Mouse (Mus musculus): ENCODE measurements around the gene Grik5. TPM values are rescaled to one million over a fixed set of nuclear protein-coding genes. Genes with fewer than 3 reads are reported as not detected.

The Grik5 gene
- polyA plus RNA-seq, 1 experiment from 2014 or later, result 1.5 TPM

GRCm38 (mm10) chr7:25084621-25085020, 12.5 kb upstream of the Grik5 start:
- Histone ChIP-seq H3K9me3 (ENCODE audit: control insufficient read depth, low read length) (no peaks in the 10 kb centered on the region), H3K36me3 (ENCODE audit: control insufficient read depth, insufficient read depth, low read length) (peaks cover 36% of the 10 kb centered on the region), H3K4me3 (ENCODE audit: low read length) (no peak overlapping the region), H3K27ac (ENCODE audit: low read length) (0 out of 2 replicates have a peak overlapping the region, but pooled peaks have one; percentile 19), H3K27me3 (replicated peaks; ENCODE audit: control insufficient read depth, insufficient read depth, low read length) (no peaks in the 10 kb centered on the region), H3K4me2 (ENCODE audit: low read depth, low read length) (no peak overlapping the region), H3K9ac (ENCODE audit: low read depth, low read length) (no peak overlapping the region), H3K4me1 (ENCODE audit: control insufficient read depth, insufficient read depth, low read length) (peaks cover 8% of the 10 kb centered on the region; the same call in 1 of the 2 replicates)
- ATAC-seq, result peak; percentile 68
- 43% methylated on average over 5 of the region's 5 CpGs for WGBS

- ATAC-seq, result no peak
- Histone ChIP-seq H3K4me2 (ENCODE audit: low read depth, low read length) (no peak overlapping the region), H3K27me3 (replicated peaks; ENCODE audit: control insufficient read depth, insufficient read depth, low read length) (no peaks in the 10 kb centered on the region), H3K36me3 (ENCODE audit: control insufficient read depth, insufficient read depth, low read length) (peaks cover 37% of the 10 kb centered on the region), H3K27ac (ENCODE audit: low read length) (no peak overlapping the region), H3K9ac (ENCODE audit: low read depth, low read length) (no peak overlapping the region), H3K4me3 (ENCODE audit: low read length) (no peak overlapping the region), H3K9me3 (ENCODE audit: control insufficient read depth, low read length) (no peaks in the 10 kb centered on the region), H3K4me1 (ENCODE audit: control insufficient read depth, insufficient read depth, low read length) (peaks cover 23% of the 10 kb centered on the region)
- 79% methylated on average over 4 of the region's 4 CpGs for WGBS
Observed at GRCm38 (mm10) chr7:25082510-25082909, 10.4 kb upstream of the Grik5 start.

- 95% methylated on average over 13 of the region's 13 CpGs for WGBS
- Histone ChIP-seq H3K27me3 (replicated peaks; ENCODE audit: control insufficient read depth, insufficient read depth, low read length) (no peaks in the 10 kb centered on the region), H3K27ac (ENCODE audit: low read length) (no peak overlapping the region), H3K9ac (ENCODE audit: low read depth, low read length) (no peak overlapping the region), H3K4me3 (ENCODE audit: low read length) (no peak overlapping the region), H3K4me1 (ENCODE audit: control insufficient read depth, insufficient read depth, low read length) (peaks cover 27% of the 10 kb centered on the region), H3K9me3 (ENCODE audit: control insufficient read depth, low read length) (no peaks in the 10 kb centered on the region), H3K4me2 (ENCODE audit: low read depth, low read length) (no peak overlapping the region), H3K36me3 (ENCODE audit: control insufficient read depth, insufficient read depth, low read length) (peaks cover 37% of the 10 kb centered on the region)
- ATAC-seq, result no peak
Observed at GRCm38 (mm10) chr7:25080431-25080830, 8.3 kb upstream of the Grik5 start.

GRCm38 (mm10) chr7:25079496-25080026, 7.4 kb upstream of the Grik5 start:
- no peak for ATAC-seq
- H3K4me2 ChIP-seq (ENCODE audit: low read depth, low read length), result no peak overlapping the region
- H3K9me3 ChIP-seq (ENCODE audit: control insufficient read depth, low read length), result no peaks in the 10 kb centered on the region
- H3K36me3 ChIP-seq (ENCODE audit: control insufficient read depth, insufficient read depth, low read length), result peaks cover 37% of the 10 kb centered on the region
- no peaks in the 10 kb centered on the region for H3K27me3 ChIP-seq (replicated peaks; ENCODE audit: control insufficient read depth, insufficient read depth, low read length)
- no peak overlapping the region for H3K4me3 ChIP-seq (ENCODE audit: low read length)
- WGBS, result 77% methylated on average over 12 of the region's 12 CpGs
- no peak overlapping the region for H3K27ac ChIP-seq (ENCODE audit: low read length)
- no peak overlapping the region for H3K9ac ChIP-seq (ENCODE audit: low read depth, low read length)
- H3K4me1 ChIP-seq (ENCODE audit: control insufficient read depth, insufficient read depth, low read length), result peaks cover 19% of the 10 kb centered on the region

GRCm38 (mm10) chr7:25077414-25077755, 5.2 kb upstream of the Grik5 start:
- H3K36me3 ChIP-seq (ENCODE audit: control insufficient read depth, insufficient read depth, low read length), result peaks cover 26% of the 10 kb centered on the region
- no peak for ATAC-seq
- H3K4me2 ChIP-seq (ENCODE audit: low read depth, low read length), result peak overlapping the region; percentile 69
- H3K9me3 ChIP-seq (ENCODE audit: control insufficient read depth, low read length), result no peaks in the 10 kb centered on the region
- peak overlapping the region; percentile 90 for H3K4me3 ChIP-seq (ENCODE audit: low read length)
- no peaks in the 10 kb centered on the region for H3K27me3 ChIP-seq (replicated peaks; ENCODE audit: control insufficient read depth, insufficient read depth, low read length)
- H3K9ac ChIP-seq (ENCODE audit: low read depth, low read length), result peak overlapping the region; percentile 96
- under 1% methylated on average over 33 of the region's 33 CpGs for WGBS
- peak overlapping the region; percentile 97 for H3K27ac ChIP-seq (ENCODE audit: low read length)
- H3K4me1 ChIP-seq (ENCODE audit: control insufficient read depth, insufficient read depth, low read length), result peaks cover 24% of the 10 kb centered on the region

GRCm38 (mm10) chr7:25076663-25077413, 4.7 kb upstream of the Grik5 start:
- Histone ChIP-seq H3K27me3 (replicated peaks; ENCODE audit: control insufficient read depth, insufficient read depth, low read length) (no peaks in the 10 kb centered on the region), H3K4me1 (ENCODE audit: control insufficient read depth, insufficient read depth, low read length) (peaks cover 26% of the 10 kb centered on the region), H3K4me2 (ENCODE audit: low read depth, low read length) (peak overlapping the region; percentile 69), H3K4me3 (ENCODE audit: low read length) (peak overlapping the region; percentile 90), H3K27ac (ENCODE audit: low read length) (peak overlapping the region; percentile 97), H3K9me3 (ENCODE audit: control insufficient read depth, low read length) (no peaks in the 10 kb centered on the region), H3K9ac (ENCODE audit: low read depth, low read length) (peak overlapping the region; percentile 96), H3K36me3 (ENCODE audit: control insufficient read depth, insufficient read depth, low read length) (peaks cover 21% of the 10 kb centered on the region)
- under 1% methylated on average over 56 of the region's 56 CpGs for WGBS
- peak; percentile 98 for ATAC-seq

GRCm38 (mm10) chr7:25076296-25076662, 4.1 kb upstream of the Grik5 start:
- Histone ChIP-seq H3K27ac (ENCODE audit: low read length) (peak overlapping the region; percentile 93), H3K36me3 (ENCODE audit: control insufficient read depth, insufficient read depth, low read length) (peaks cover 15% of the 10 kb centered on the region), H3K9me3 (ENCODE audit: control insufficient read depth, low read length) (no peaks in the 10 kb centered on the region), H3K27me3 (replicated peaks; ENCODE audit: control insufficient read depth, insufficient read depth, low read length) (no peaks in the 10 kb centered on the region), H3K4me1 (ENCODE audit: control insufficient read depth, insufficient read depth, low read length) (peaks cover 32% of the 10 kb centered on the region), H3K4me2 (ENCODE audit: low read depth, low read length) (peak overlapping the region; percentile 59), H3K9ac (ENCODE audit: low read depth, low read length) (peak overlapping the region; percentile 74), H3K4me3 (ENCODE audit: low read length) (peak overlapping the region; percentile 53)
- ATAC-seq, result no peak
- 16% methylated on average over 7 of the region's 7 CpGs for WGBS

- 82% methylated on average over 8 of the region's 8 CpGs for WGBS
- ATAC-seq, result no peak
- Histone ChIP-seq H3K9me3 (ENCODE audit: control insufficient read depth, low read length) (no peaks in the 10 kb centered on the region), H3K9ac (ENCODE audit: low read depth, low read length) (no peak overlapping the region), H3K27me3 (replicated peaks; ENCODE audit: control insufficient read depth, insufficient read depth, low read length) (no peaks in the 10 kb centered on the region), H3K36me3 (ENCODE audit: control insufficient read depth, insufficient read depth, low read length) (no peaks in the 10 kb centered on the region), H3K27ac (ENCODE audit: low read length) (no peak overlapping the region), H3K4me3 (ENCODE audit: low read length) (no peak overlapping the region), H3K4me1 (ENCODE audit: control insufficient read depth, insufficient read depth, low read length) (peaks cover 33% of the 10 kb centered on the region), H3K4me2 (ENCODE audit: low read depth, low read length) (no peak overlapping the region)
Observed at GRCm38 (mm10) chr7:25073924-25074323, 1.8 kb upstream of the Grik5 start.

GRCm38 (mm10) chr7:25072716-25073390, 707 bp upstream of the Grik5 start:
- Histone ChIP-seq H3K9me3 (ENCODE audit: control insufficient read depth, low read length) (no peaks in the 10 kb centered on the region), H3K9ac (ENCODE audit: low read depth, low read length) (peak overlapping the region; percentile 78), H3K4me1 (ENCODE audit: control insufficient read depth, insufficient read depth, low read length) (peaks cover 24% of the 10 kb centered on the region), H3K4me3 (ENCODE audit: low read length) (peak overlapping the region; percentile 64), H3K4me2 (ENCODE audit: low read depth, low read length) (peak overlapping the region; percentile 97), H3K27me3 (replicated peaks; ENCODE audit: control insufficient read depth, insufficient read depth, low read length) (no peaks in the 10 kb centered on the region), H3K27ac (ENCODE audit: low read length) (peak overlapping the region; percentile 62), H3K36me3 (ENCODE audit: control insufficient read depth, insufficient read depth, low read length) (0 out of 2 replicates have a peak, but pooled peaks cover 3% of the 10 kb centered on the region)
- WGBS, result 2% methylated on average over 13 of the region's 33 CpGs
- 0 out of 2 replicates have a peak, but pooled peaks have one; percentile 3 for ATAC-seq
